Mouse (Mus musculus) forebrain, embryonic 15.5 days (tissue): ENCODE measurements around the gene Cycs. TPM values are rescaled to one million over a fixed set of nuclear protein-coding genes. Genes with fewer than 3 reads are reported as not detected.
"Not testable (repeated sequence)": the region's sequence is repeated elsewhere in the genome, so short reads cannot be mapped to it uniquely, and the experiment has no call there.

ENCODE experiments used
- ATAC-seq: fragments of 200-750 bp; cut with Nextera tagmentation; replicated peaks from 2 replicates; pipeline ENCODE4 v1.8.0; 2017; ENCODE audit warnings: mild to moderate bottlenecking, moderate TSS enrichment, moderate library complexity
- H3K27ac ChIP-seq: fragments of 300-500 bp; sonication (generic); replicated peaks from 2 replicates; pipeline ENCODE4 v1.5.1; 2015; ENCODE audit warnings: mild to moderate bottlenecking, inconsistent platforms
- H3K27me3 ChIP-seq: fragments of 300-500 bp; sonication (generic); 2 replicates; pipeline ENCODE4 v1.6.1; 2015; ENCODE audit warnings: inconsistent platforms
- H3K36me3 ChIP-seq: fragments of 300-500 bp; sonication (generic); 2 replicates; pipeline ENCODE4 v1.6.1; 2015; ENCODE audit warnings: mild to moderate bottlenecking, inconsistent platforms
- H3K4me1 ChIP-seq: fragments of 300-500 bp; sonication (generic); 2 replicates; pipeline ENCODE4 v1.6.1; 2015; ENCODE audit warnings: inconsistent platforms
- H3K4me2 ChIP-seq: fragments of 300-500 bp; sonication (generic); replicated peaks from 2 replicates; pipeline ENCODE4 v1.6.1; 2015; ENCODE audit warnings: mild to moderate bottlenecking, inconsistent platforms
- H3K4me3 ChIP-seq: fragments of 300-500 bp; sonication (generic); 2 replicates; pipeline ENCODE4 v1.5.1; 2015; ENCODE audit warnings: mild to moderate bottlenecking, inconsistent platforms
- H3K9ac ChIP-seq: fragments of 300-500 bp; sonication (generic); replicated peaks from 2 replicates; pipeline ENCODE4 v1.6.1; 2015; ENCODE audit warnings: mild to moderate bottlenecking, inconsistent platforms
- H3K9me3 ChIP-seq: fragments of 300-500 bp; sonication (generic); 2 replicates; pipeline ENCODE4 v1.6.1; 2016; ENCODE audit warnings: inconsistent platforms
- WGBS: fragments of 180-500 bp; shearing (Covaris S2); methylation state at CpG from one replicate; pipeline ENCODE4 v1.1.7; 2015; ENCODE audit warnings: mixed read lengths; 5-methylcytosine and 5-hydroxymethylcytosine counted together
- polyA plus RNA-seq: library from polyadenylated mRNA; unstranded; fragments of >200 nt; fragmentation: Nextera tagmentation; extraction: Ambion mirVana; gene quantifications from 2 replicates; pipeline ENCODE4 v1.2.1, GENCODE M21; 2015

Cycs gene
- polyA plus RNA-seq, 1 experiment from 2014 or later = 64.4 TPM

- H3K36me3 ChIP-seq = peaks cover 17% of the 10 kb centered on the region
- peaks cover 16% of the 10 kb centered on the region for H3K4me1 ChIP-seq
- WGBS = 7% methylated on average over 6 of the region's 6 CpGs
- H3K9ac ChIP-seq = peak overlapping the region; percentile 98
- peak overlapping the region; percentile 75 for H3K4me2 ChIP-seq
- peak overlapping the region; percentile 86 for H3K27ac ChIP-seq
- peak; percentile 55; the same call in 1 of the 2 replicates for ATAC-seq
- H3K4me3 ChIP-seq = peak overlapping the region; percentile 88
- H3K27me3 ChIP-seq = no peaks in the 10 kb centered on the region
- no peaks in the 10 kb centered on the region for H3K9me3 ChIP-seq
These were observed 588 bp upstream of the Cycs start for GRCm38 (mm10) chr6:50566997-50567255.

- H3K27me3 ChIP-seq = no peaks in the 10 kb centered on the region
These were observed 2.7 kb downstream of the Cycs start for GRCm38 (mm10) chr6:50563651-50564050.

GRCm38 (mm10) chr6:50562421-50562820 lies 3.9 kb downstream of the Cycs start:
- no peak overlapping the region for H3K4me2 ChIP-seq
- 94% methylated on average over 4 of the region's 4 CpGs for WGBS
- peaks cover 17% of the 10 kb centered on the region for H3K36me3 ChIP-seq
- H3K27ac ChIP-seq = no peak overlapping the region
- H3K4me3 ChIP-seq = no peak overlapping the region
- peaks cover 13% of the 10 kb centered on the region for H3K4me1 ChIP-seq
- H3K27me3 ChIP-seq = no peaks in the 10 kb centered on the region
- ATAC-seq = no peak
- H3K9ac ChIP-seq = no peak overlapping the region
- no peaks in the 10 kb centered on the region for H3K9me3 ChIP-seq

More at GRCm38 (mm10) chr6:50563651-50564050, 2.7 kb downstream of the Cycs start:
- Histone ChIP-seq H3K9me3 (no peaks in the 10 kb centered on the region), H3K4me1 (peaks cover 16% of the 10 kb centered on the region), H3K27ac (no peak overlapping the region), H3K4me3 (no peak overlapping the region), H3K4me2 (no peak overlapping the region), H3K9ac (no peak overlapping the region), H3K36me3 (peaks cover 17% of the 10 kb centered on the region)
- ATAC-seq = no peak
- WGBS = 98% methylated on average over 3 of the region's 3 CpGs

GRCm38 (mm10) chr6:50560776-50561175 lies 5.6 kb downstream of the Cycs start:
- no peak overlapping the region for H3K9ac ChIP-seq
- H3K4me3 ChIP-seq = no peak overlapping the region
- H3K4me1 ChIP-seq = peaks cover 6% of the 10 kb centered on the region
- H3K9me3 ChIP-seq = no peaks in the 10 kb centered on the region
- H3K27ac ChIP-seq = no peak overlapping the region
- H3K36me3 ChIP-seq = peaks cover 17% of the 10 kb centered on the region
- 98% methylated on average over 1 of the region's 1 CpGs for WGBS
- H3K4me2 ChIP-seq = no peak overlapping the region
- ATAC-seq = no peak
- H3K27me3 ChIP-seq = no peaks in the 10 kb centered on the region

GRCm38 (mm10) chr6:50558877-50559276 lies 7.5 kb downstream of the Cycs start:
- ATAC-seq = no peak
- Histone ChIP-seq H3K27me3 (no peaks in the 10 kb centered on the region), H3K4me3 (no peak overlapping the region), H3K36me3 (peaks cover 14% of the 10 kb centered on the region), H3K9ac (no peak overlapping the region), H3K9me3 (no peaks in the 10 kb centered on the region), H3K4me1 (no peaks in the 10 kb centered on the region), H3K4me2 (no peak overlapping the region), H3K27ac (no peak overlapping the region)
- 91% methylated on average over 4 of the region's 4 CpGs for WGBS

GRCm38 (mm10) chr6:50557566-50557965 lies 8.8 kb downstream of the Cycs start:
- 88% methylated on average over 6 of the region's 6 CpGs for WGBS
- Histone ChIP-seq H3K9ac (no peak overlapping the region), H3K9me3 (no peaks in the 10 kb centered on the region), H3K4me1 (no peaks in the 10 kb centered on the region), H3K27ac (no peak overlapping the region), H3K36me3 (peaks cover 5% of the 10 kb centered on the region; the same call in 1 of the 2 replicates), H3K27me3 (no peaks in the 10 kb centered on the region), H3K4me2 (no peak overlapping the region), H3K4me3 (no peak overlapping the region)
- no peak for ATAC-seq

GRCm38 (mm10) chr6:50554223-50554622 lies 12.1 kb downstream of the Cycs start:
- not testable (repeated sequence) for H3K4me3 ChIP-seq, H3K4me1 ChIP-seq
- 91% methylated on average over 2 of the region's 2 CpGs for WGBS

GRCm38 (mm10) chr6:50552881-50553518 lies 13.3 kb downstream of the Cycs start:
- no peak overlapping the region for H3K4me3 ChIP-seq
- H3K36me3 ChIP-seq = no peaks in the 10 kb centered on the region
- ATAC-seq = no peak
- H3K9ac ChIP-seq = no peak overlapping the region
- no peak overlapping the region for H3K27ac ChIP-seq
- WGBS = 76% methylated on average over 5 of the region's 5 CpGs
- H3K27me3 ChIP-seq = no peaks in the 10 kb centered on the region
- H3K4me1 ChIP-seq = no peaks in the 10 kb centered on the region
- H3K4me2 ChIP-seq = no peak overlapping the region
- no peaks in the 10 kb centered on the region for H3K9me3 ChIP-seq

More at GRCm38 (mm10) chr6:50554223-50554622, 12.1 kb downstream of the Cycs start:
- H3K27me3 ChIP-seq, H3K4me2 ChIP-seq, H3K9me3 ChIP-seq, H3K9ac ChIP-seq, ATAC-seq, H3K36me3 ChIP-seq, H3K27ac ChIP-seq: not testable (repeated sequence)

- Histone ChIP-seq H3K4me2 (no peak overlapping the region), H3K9ac (no peak overlapping the region), H3K9me3 (no peaks in the 10 kb centered on the region), H3K27me3 (no peaks in the 10 kb centered on the region), H3K4me1 (0 out of 2 replicates have a peak, but pooled peaks cover 3% of the 10 kb centered on the region), H3K4me3 (no peak overlapping the region), H3K36me3 (no peaks in the 10 kb centered on the region), H3K27ac (no peak overlapping the region)
- ATAC-seq = no peak
- whole genome bisulfite sequencing = 74% methylated on average over 7 of the region's 7 CpGs
These were observed 16.5 kb downstream of the Cycs start for GRCm38 (mm10) chr6:50549791-50550190.

- Histone ChIP-seq H3K27ac (no peak overlapping the region), H3K9me3 (no peaks in the 10 kb centered on the region), H3K9ac (no peak overlapping the region), H3K4me1 (0 out of 2 replicates have a peak, but pooled peaks cover 3% of the 10 kb centered on the region), H3K4me2 (no peak overlapping the region), H3K4me3 (no peak overlapping the region), H3K27me3 (no peaks in the 10 kb centered on the region), H3K36me3 (no peaks in the 10 kb centered on the region)
- 81% methylated on average over 5 of the region's 5 CpGs for WGBS
- ATAC-seq = no peak
These were observed 17.3 kb downstream of the Cycs start for GRCm38 (mm10) chr6:50549051-50549450.

- 0 out of 2 replicates have a peak, but pooled peaks cover 3% of the 10 kb centered on the region for H3K4me1 ChIP-seq
- no peak overlapping the region for H3K9ac ChIP-seq
- peak; percentile 81 for ATAC-seq
- no peaks in the 10 kb centered on the region for H3K36me3 ChIP-seq
- 29% methylated on average over 10 of the region's 10 CpGs for WGBS
- no peak overlapping the region for H3K4me2 ChIP-seq
- H3K27me3 ChIP-seq = no peaks in the 10 kb centered on the region
- no peak overlapping the region for H3K27ac ChIP-seq
- H3K4me3 ChIP-seq = no peak overlapping the region
- H3K9me3 ChIP-seq = no peaks in the 10 kb centered on the region
These were observed 20.8 kb downstream of the Cycs start for GRCm38 (mm10) chr6:50545412-50546043.

GRCm38 (mm10) chr6:50542535-50542934 lies 23.8 kb downstream of the Cycs start:
- no peaks in the 10 kb centered on the region for H3K36me3 ChIP-seq
- no peaks in the 10 kb centered on the region for H3K9me3 ChIP-seq
- ATAC-seq = no peak
- H3K4me1 ChIP-seq = 0 out of 2 replicates have a peak, but pooled peaks cover 3% of the 10 kb centered on the region
- H3K9ac ChIP-seq = no peak overlapping the region
- H3K27ac ChIP-seq = no peak overlapping the region
- H3K4me2 ChIP-seq = no peak overlapping the region
- H3K4me3 ChIP-seq = no peak overlapping the region
- H3K27me3 ChIP-seq = no peaks in the 10 kb centered on the region
- 97% methylated on average over 1 of the region's 1 CpGs for WGBS

GRCm38 (mm10) chr6:50539641-50540040 lies 26.7 kb downstream of the Cycs start:
- Histone ChIP-seq H3K27ac (no peak overlapping the region), H3K4me2 (no peak overlapping the region), H3K27me3 (no peaks in the 10 kb centered on the region), H3K36me3 (no peaks in the 10 kb centered on the region), H3K9ac (no peak overlapping the region), H3K9me3 (no peaks in the 10 kb centered on the region), H3K4me1 (no peaks in the 10 kb centered on the region), H3K4me3 (no peak overlapping the region)
- ATAC-seq = no peak
- WGBS = 67% methylated on average over 1 of the region's 1 CpGs
